Mouse (Mus musculus) neutrophil, adult 5-6 weeks (primary cell): ENCODE results near the gene Rccd1. TPM values are rescaled to one million over a fixed set of nuclear protein-coding genes. Genes with fewer than 3 reads are reported as not detected.

Experiments
- total RNA-seq: library from RNA; stranded (forward); fragments of 200-1000 nt; gene quantifications from 2 replicates; pipeline ENCODE4 v1.2.3, GENCODE M21; 2017

The Rccd1 gene
- total RNA-seq, 1 experiment from 2014 or later: 27.9 TPM

Other genes starting within 250 kb of the Rccd1 start
- gene Idh2, start 209.1 kb downstream of the Rccd1 start, total RNA-seq: 18.0 and 26.8 TPM in 2 replicates
- 41.3 and 42.9 TPM in 2 replicates for gene Sema4b, start 137.6 kb downstream of the Rccd1 start, total RNA-seq
- gene Cib1, start 91.6 kb downstream of the Rccd1 start, total RNA-seq: 72.9 and 88.3 TPM in 2 replicates
- 3.4 and 4.9 TPM in 2 replicates for gene Gdpgp1, start 91.6 kb downstream of the Rccd1 start, total RNA-seq
- 0.61 and 2.7 TPM in 2 replicates for gene Ttll13, start 78.1 kb downstream of the Rccd1 start, total RNA-seq
- 33.8 and 39.5 TPM in 2 replicates for gene Ngrn, start 63.2 kb downstream of the Rccd1 start, total RNA-seq
- gene Vps33b, start 54.8 kb downstream of the Rccd1 start, total RNA-seq: 21.1 and 26.4 TPM in 2 replicates
- gene Prc1, start 30.0 kb downstream of the Rccd1 start, total RNA-seq: 5.7 and 6.1 TPM in 2 replicates
- 44.4 and 48.0 TPM in 2 replicates for gene Unc45a, start 16.6 kb upstream of the Rccd1 start, total RNA-seq
- 6.6 and 19.4 TPM in 2 replicates for gene Hddc3, start 18.6 kb upstream of the Rccd1 start, total RNA-seq
- gene Man2a2, start 46.9 kb upstream of the Rccd1 start, total RNA-seq: 46.7 and 58.4 TPM in 2 replicates
- gene Fes, start 63.5 kb upstream of the Rccd1 start, total RNA-seq: 221 and 270 TPM in 2 replicates
- gene Furin, start 81.0 kb upstream of the Rccd1 start, total RNA-seq: 63.9 and 69.6 TPM in 2 replicates
- 8.4 and 9.8 TPM in 2 replicates for gene Blm, start 210.7 kb upstream of the Rccd1 start, total RNA-seq